Mouse (Mus musculus): ENCODE results near the gene Rcor2. TPM values are rescaled to one million over a fixed set of nuclear protein-coding genes. Genes with fewer than 3 reads are reported as not detected.

Rcor2 gene
- polyA plus RNA-seq, 1 experiment, result 19.6 TPM

- Histone ChIP-seq H3K4me1 (ENCODE audit: control insufficient read depth, insufficient read depth, low read length) (peaks cover 21% of the 10 kb centered on the region), H3K27ac (ENCODE audit: control insufficient read depth, insufficient read depth, low read depth, low read length, poor library complexity) (no peak overlapping the region), H3K4me3 (replicated peaks; ENCODE audit: control insufficient read depth, low read depth, low read length) (no peak overlapping the region)
- WGBS, result 39% methylated on average over 10 of the region's 10 CpGs
- TF ChIP-seq POLR2A (IDR thresholded peaks at IDR 0.05; ENCODE audit: borderline replicate concordance, control insufficient read depth, low read depth, low read length), result no peak
- no peak for TF ChIP-seq CTCF (IDR thresholded peaks at IDR 0.05; ENCODE audit: control insufficient read depth, insufficient read depth, low read length)
Observed at GRCm38 (mm10) chr19:7311306-7311705, 44.2 kb downstream of the Rcor2 start.

- 63% methylated on average over 2 of the region's 2 CpGs for WGBS
- peaks cover 17% of the 10 kb centered on the region for H3K4me1 ChIP-seq (ENCODE audit: control insufficient read depth, insufficient read depth, low read length)
- H3K27ac ChIP-seq (ENCODE audit: control insufficient read depth, insufficient read depth, low read depth, low read length, poor library complexity), result no peak overlapping the region
- no peak for TF ChIP-seq CTCF (IDR thresholded peaks at IDR 0.05; ENCODE audit: control insufficient read depth, insufficient read depth, low read length)
- TF ChIP-seq POLR2A (IDR thresholded peaks at IDR 0.05; ENCODE audit: borderline replicate concordance, control insufficient read depth, low read depth, low read length), result no peak
- H3K4me3 ChIP-seq (replicated peaks; ENCODE audit: control insufficient read depth, low read depth, low read length), result no peak overlapping the region
Observed at GRCm38 (mm10) chr19:7313660-7314059, 46.5 kb downstream of the Rcor2 start.

GRCm38 (mm10) chr19:7314976-7315586, 48.0 kb downstream of the Rcor2 start:
- TF ChIP-seq POLR2A (IDR thresholded peaks at IDR 0.05; ENCODE audit: borderline replicate concordance, control insufficient read depth, low read depth, low read length) (no peak), CTCF (IDR thresholded peaks at IDR 0.05; ENCODE audit: control insufficient read depth, insufficient read depth, low read length) (no peak)
- no peak overlapping the region for H3K4me3 ChIP-seq (replicated peaks; ENCODE audit: control insufficient read depth, low read depth, low read length)
- WGBS, result 17% methylated on average over 8 of the region's 8 CpGs
- no peak overlapping the region for H3K27ac ChIP-seq (ENCODE audit: control insufficient read depth, insufficient read depth, low read depth, low read length, poor library complexity)
- H3K4me1 ChIP-seq (ENCODE audit: control insufficient read depth, insufficient read depth, low read length), result peaks cover 15% of the 10 kb centered on the region

DNA sequence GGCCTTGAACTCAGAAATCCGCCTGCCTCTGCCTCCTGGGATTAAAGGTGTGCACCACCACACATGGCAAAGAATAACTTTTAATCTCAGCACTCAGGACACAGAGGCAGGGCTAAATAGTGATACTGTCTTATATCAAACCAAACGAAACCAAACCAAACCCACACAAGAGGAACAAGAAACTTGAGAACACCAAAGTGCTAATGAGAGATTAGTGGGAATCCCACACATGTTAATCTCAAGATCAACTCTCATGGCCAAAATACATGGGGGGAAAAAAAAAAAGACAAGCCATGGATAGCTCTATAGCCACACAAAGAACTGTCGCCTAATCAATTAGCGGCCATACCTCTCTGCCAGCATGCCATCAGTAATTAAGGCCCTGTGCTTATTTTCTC, 48.5 kb downstream of the Rcor2 start:
- TF ChIP-seq POLR2A (IDR thresholded peaks at IDR 0.05; ENCODE audit: borderline replicate concordance, control insufficient read depth, low read depth, low read length), result no peak
- no peak for TF ChIP-seq CTCF (IDR thresholded peaks at IDR 0.05; ENCODE audit: control insufficient read depth, insufficient read depth, low read length)
- Histone ChIP-seq H3K27ac (ENCODE audit: control insufficient read depth, insufficient read depth, low read depth, low read length, poor library complexity) (no peak overlapping the region), H3K4me3 (replicated peaks; ENCODE audit: control insufficient read depth, low read depth, low read length) (no peak overlapping the region), H3K4me1 (ENCODE audit: control insufficient read depth, insufficient read depth, low read length) (peaks cover 14% of the 10 kb centered on the region)
- WGBS, result 48% methylated on average over 4 of the region's 4 CpGs

GRCm38 (mm10) chr19:7316822-7317221, 49.7 kb downstream of the Rcor2 start:
- TF ChIP-seq CTCF (IDR thresholded peaks at IDR 0.05; ENCODE audit: control insufficient read depth, insufficient read depth, low read length), result no peak
- no peak for TF ChIP-seq POLR2A (IDR thresholded peaks at IDR 0.05; ENCODE audit: borderline replicate concordance, control insufficient read depth, low read depth, low read length)
- Histone ChIP-seq H3K4me1 (ENCODE audit: control insufficient read depth, insufficient read depth, low read length) (peaks cover 9% of the 10 kb centered on the region), H3K27ac (ENCODE audit: control insufficient read depth, insufficient read depth, low read depth, low read length, poor library complexity) (no peak overlapping the region), H3K4me3 (replicated peaks; ENCODE audit: control insufficient read depth, low read depth, low read length) (no peak overlapping the region)
- 74% methylated on average over 4 of the region's 4 CpGs for WGBS

DNA sequence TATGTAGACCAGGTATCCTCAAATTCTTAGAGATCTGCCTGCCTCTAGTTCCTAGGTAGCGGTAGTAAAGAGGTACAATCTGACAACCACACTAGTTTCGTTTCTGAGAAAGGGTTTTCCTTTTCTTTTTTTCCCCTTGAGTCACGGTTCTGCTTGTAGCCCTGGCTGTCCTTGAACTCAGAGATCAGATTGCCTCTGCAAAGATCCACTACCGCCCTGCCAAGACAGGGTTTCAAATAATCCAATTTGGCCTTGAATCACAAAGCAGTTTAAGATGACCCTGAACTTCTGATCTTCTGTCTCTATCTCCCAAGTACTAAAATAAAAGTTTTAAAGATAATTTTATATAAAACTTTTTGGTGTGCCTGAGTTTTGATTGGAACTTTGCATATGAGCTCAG, 50.6 kb downstream of the Rcor2 start:
- Histone ChIP-seq H3K4me3 (replicated peaks; ENCODE audit: control insufficient read depth, low read depth, low read length) (no peak overlapping the region), H3K4me1 (ENCODE audit: control insufficient read depth, insufficient read depth, low read length) (peaks cover 9% of the 10 kb centered on the region), H3K27ac (ENCODE audit: control insufficient read depth, insufficient read depth, low read depth, low read length, poor library complexity) (no peak overlapping the region)
- no peak for TF ChIP-seq CTCF (IDR thresholded peaks at IDR 0.05; ENCODE audit: control insufficient read depth, insufficient read depth, low read length)
- no peak for TF ChIP-seq POLR2A (IDR thresholded peaks at IDR 0.05; ENCODE audit: borderline replicate concordance, control insufficient read depth, low read depth, low read length)
- WGBS, result 61% methylated on average over 4 of the region's 4 CpGs

DNA sequence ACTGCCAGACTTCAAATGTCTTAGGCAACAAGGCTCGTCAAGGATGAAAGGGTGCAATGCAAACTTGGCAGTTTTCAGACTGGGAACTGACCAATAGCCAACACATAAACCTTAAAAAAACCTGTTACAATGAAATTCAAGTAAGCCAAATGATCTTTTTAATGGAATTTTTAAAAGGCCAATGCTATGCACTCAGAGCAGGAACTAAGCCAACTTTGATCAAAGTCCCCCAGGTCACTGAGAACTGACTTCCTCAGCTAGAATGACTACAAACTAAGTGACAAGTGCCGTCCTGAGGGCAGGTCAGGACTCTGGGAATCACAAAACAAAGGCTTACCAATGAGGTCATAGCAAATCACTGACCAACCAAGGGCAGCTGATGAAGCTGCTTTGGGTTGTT, 53.1 kb downstream of the Rcor2 start:
- H3K4me1 ChIP-seq (ENCODE audit: control insufficient read depth, insufficient read depth, low read length), result peaks cover 5% of the 10 kb centered on the region
- H3K4me3 ChIP-seq (replicated peaks; ENCODE audit: control insufficient read depth, low read depth, low read length), result no peak overlapping the region
- TF ChIP-seq CTCF (IDR thresholded peaks at IDR 0.05; ENCODE audit: control insufficient read depth, insufficient read depth, low read length) (no peak), POLR2A (IDR thresholded peaks at IDR 0.05; ENCODE audit: borderline replicate concordance, control insufficient read depth, low read depth, low read length) (no peak)
- WGBS, result 50% methylated on average over 2 of the region's 2 CpGs
- no peak overlapping the region for H3K27ac ChIP-seq (ENCODE audit: control insufficient read depth, insufficient read depth, low read depth, low read length, poor library complexity)

DNA sequence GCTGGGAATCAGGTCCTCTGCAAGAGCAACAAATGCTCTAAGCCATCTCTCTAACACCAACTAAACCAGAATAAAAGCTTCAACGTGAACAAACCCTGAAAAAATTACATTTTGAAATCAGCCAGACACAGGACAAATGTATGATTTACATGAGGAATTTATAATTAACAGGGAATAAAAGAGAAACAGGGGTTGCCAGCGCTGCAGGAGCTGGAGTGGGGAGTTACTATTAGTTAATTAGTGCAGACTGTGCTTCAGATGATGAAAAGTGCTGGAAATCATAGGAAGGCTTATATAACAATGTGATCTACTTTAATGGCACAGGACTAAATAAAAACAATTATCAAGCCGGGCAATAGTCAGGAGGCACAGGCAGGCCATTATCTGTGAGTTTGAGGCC, 54.3 kb downstream of the Rcor2 start:
- Histone ChIP-seq H3K27ac (ENCODE audit: control insufficient read depth, insufficient read depth, low read depth, low read length, poor library complexity) (no peak overlapping the region), H3K4me1 (ENCODE audit: control insufficient read depth, insufficient read depth, low read length) (peaks cover 3% of the 10 kb centered on the region; the same call in 1 of the 2 replicates), H3K4me3 (replicated peaks; ENCODE audit: control insufficient read depth, low read depth, low read length) (no peak overlapping the region)
- TF ChIP-seq POLR2A (IDR thresholded peaks at IDR 0.05; ENCODE audit: borderline replicate concordance, control insufficient read depth, low read depth, low read length), result no peak
- no peak for TF ChIP-seq CTCF (IDR thresholded peaks at IDR 0.05; ENCODE audit: control insufficient read depth, insufficient read depth, low read length)
- 84% methylated on average over 3 of the region's 3 CpGs for WGBS

Other genes starting within 250 kb of the Rcor2 start
- gene Fermt3, start 247.9 kb upstream of the Rcor2 start, polyA plus RNA-seq (2011; ENCODE audit: insufficient read depth, insufficient read length, low replicate concordance, missing spikeins), result 149 and 202 TPM in 2 replicates
- gene Stip1, start 227.4 kb upstream of the Rcor2 start, polyA plus RNA-seq (2011; ENCODE audit: insufficient read depth, insufficient read length, low replicate concordance, missing spikeins), result 54.6 and 95.7 TPM in 2 replicates
- gene Macrod1, start 210.5 kb upstream of the Rcor2 start, polyA plus RNA-seq (2011; ENCODE audit: insufficient read depth, insufficient read length, low replicate concordance, missing spikeins), result 4.8 and 6.2 TPM in 2 replicates
- not detected in 2 replicates for gene Flrt1, start 161.6 kb upstream of the Rcor2 start, polyA plus RNA-seq (2011; ENCODE audit: insufficient read depth, insufficient read length, low replicate concordance, missing spikeins)
- gene Otub1, start 61.0 kb upstream of the Rcor2 start, polyA plus RNA-seq (2011; ENCODE audit: insufficient read depth, insufficient read length, low replicate concordance, missing spikeins), result 24.0 and 45.5 TPM in 2 replicates
- gene Cox8a, start 49.7 kb upstream of the Rcor2 start, polyA plus RNA-seq (2011; ENCODE audit: insufficient read depth, insufficient read length, low replicate concordance, missing spikeins), result 369 and 431 TPM in 2 replicates
- 16.3 and 17.7 TPM in 2 replicates for gene Naa40, start 26.1 kb upstream of the Rcor2 start, polyA plus RNA-seq (2011; ENCODE audit: insufficient read depth, insufficient read length, low replicate concordance, missing spikeins)
- 32.0 and 66.7 TPM in 2 replicates for gene Mark2, start 74.5 kb downstream of the Rcor2 start, polyA plus RNA-seq (2011; ENCODE audit: insufficient read depth, insufficient read length, low replicate concordance, missing spikeins)
- gene Spindoc, start 115.7 kb downstream of the Rcor2 start, polyA plus RNA-seq (2011; ENCODE audit: insufficient read depth, insufficient read length, low replicate concordance, missing spikeins), result 13.6 and 35.3 TPM in 2 replicates
- 8.5 and 12.2 TPM in 2 replicates for gene 2700081O15Rik, start 150.3 kb downstream of the Rcor2 start, polyA plus RNA-seq (2011; ENCODE audit: insufficient read depth, insufficient read length, low replicate concordance, missing spikeins)
- 53.1 and 78.4 TPM in 2 replicates for gene Rtn3, start 216.0 kb downstream of the Rcor2 start, polyA plus RNA-seq (2011; ENCODE audit: insufficient read depth, insufficient read length, low replicate concordance, missing spikeins)
- gene Atl3, start 226.7 kb downstream of the Rcor2 start, polyA plus RNA-seq (2011; ENCODE audit: insufficient read depth, insufficient read length, low replicate concordance, missing spikeins), result 15.1 and 16.3 TPM in 2 replicates

Measured in bone marrow, adult 2 months (tissue).